Mouse (Mus musculus): Measurements from ENCODE around the gene Gm20605. TPM values are rescaled to one million over a fixed set of nuclear protein-coding genes. Genes with fewer than 3 reads are reported as not detected.

The Gm20605 gene
- polyA plus RNA-seq, 1 experiment, result 3.3 TPM

- peak overlapping the region; percentile 99 for H3K4me2 ChIP-seq (ENCODE audit: low read depth)
- peaks cover 18% of the 10 kb centered on the region for H3K36me3 ChIP-seq (ENCODE audit: control insufficient read depth, insufficient read depth)
- H3K27me3 ChIP-seq (ENCODE audit: control insufficient read depth, insufficient read depth, insufficient read length), result no peaks in the 10 kb centered on the region
Observed at GRCm38 (mm10) chr5:137630602-137631001, 1.6 kb downstream of the Gm20605 start.

GRCm38 (mm10) chr5:137631171-137631570 is 2.2 kb downstream of the Gm20605 start:
- H3K4me2 ChIP-seq (ENCODE audit: low read depth), result peak overlapping the region; percentile 99
- peaks cover 19% of the 10 kb centered on the region for H3K36me3 ChIP-seq (ENCODE audit: control insufficient read depth, insufficient read depth)
- TF ChIP-seq MYOD1 (IDR thresholded peaks at IDR 0.05; ENCODE audit: control insufficient read depth in 1 of 3, insufficient read length in 2 of 3, low read depth in 2 of 3) (peak in 1 of 3 experiments; percentile 34), TCF12 (IDR thresholded peaks at IDR 0.05; ENCODE audit: insufficient read depth, poor library complexity, severe bottlenecking) (no peak), POLR2AphosphoS2 (IDR thresholded peaks at IDR 0.05; ENCODE audit: insufficient read length, low read depth) (no peak), POLR2A (IDR thresholded peaks at IDR 0.05; ENCODE audit: insufficient read length, low read depth) (peak; percentile 6)
- H3K79me2 ChIP-seq (ENCODE audit: control insufficient read depth, insufficient read depth), result peaks cover 37% of the 10 kb centered on the region
- no peak overlapping the region for H3ac ChIP-seq (ENCODE audit: control insufficient read depth, insufficient read length)
- peak overlapping the region; percentile 82 for H3K4me3 ChIP-seq
- H3K27me3 ChIP-seq (ENCODE audit: control insufficient read depth, insufficient read depth, insufficient read length), result no peaks in the 10 kb centered on the region

More at GRCm38 (mm10) chr5:137630602-137631001, 1.6 kb downstream of the Gm20605 start:
- TF ChIP-seq MYOD1 (IDR thresholded peaks at IDR 0.05; ENCODE audit: control insufficient read depth in 1 of 3, insufficient read length in 2 of 3, low read depth in 2 of 3) (peak in 2 of 3 experiments; percentile 77 to 83), MAX (IDR thresholded peaks at IDR 0.05; ENCODE audit: low read depth) (no peak), MYOG (IDR thresholded peaks at IDR 0.05; ENCODE audit: control insufficient read depth in 1 of 3, insufficient read depth in 1 of 3, insufficient read length in 2 of 3, low read depth in 2 of 3) (peak in 1 of 3 experiments; percentile 27), TCF3 (IDR thresholded peaks at IDR 0.05; ENCODE audit: insufficient read length, low read depth) (no peak), SRF (IDR thresholded peaks at IDR 0.05; ENCODE audit: control insufficient read depth, insufficient read length, low read depth) (no peak), USF1 (IDR thresholded peaks at IDR 0.05; ENCODE audit: low read depth) (no peak)
- Histone ChIP-seq H3ac (ENCODE audit: control insufficient read depth, insufficient read length) (no peak overlapping the region), H3K4me3 (peak overlapping the region; percentile 82), H3K79me2 (ENCODE audit: control insufficient read depth, insufficient read depth) (peaks cover 37% of the 10 kb centered on the region)

DNA sequence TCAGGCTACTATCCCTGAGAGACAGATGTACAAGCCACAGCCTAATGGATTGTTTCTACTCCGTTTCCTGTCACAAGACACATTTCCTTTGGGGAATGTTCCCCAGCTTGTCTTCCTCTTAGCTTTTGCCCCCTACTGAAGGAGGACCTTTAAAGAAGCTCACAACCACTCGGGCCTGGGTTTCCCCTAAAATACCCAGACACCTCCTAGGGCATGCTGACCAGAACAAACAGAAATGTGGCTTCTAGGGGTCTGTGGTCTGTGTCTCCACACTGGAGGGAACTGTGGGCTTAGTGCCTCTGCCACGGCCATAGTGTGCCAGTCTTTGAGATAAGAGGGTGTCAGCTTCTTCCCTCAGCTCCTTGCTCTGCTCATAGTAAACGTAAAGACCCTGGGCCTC is 2.6 kb downstream of the Gm20605 start:
- Histone ChIP-seq H3K4me2 (ENCODE audit: low read depth) (peak overlapping the region; percentile 99), H3ac (ENCODE audit: control insufficient read depth, insufficient read length) (no peak overlapping the region), H3K27me3 (ENCODE audit: control insufficient read depth, insufficient read depth, insufficient read length) (no peaks in the 10 kb centered on the region), H3K36me3 (ENCODE audit: control insufficient read depth, insufficient read depth) (peaks cover 19% of the 10 kb centered on the region), H3K79me2 (ENCODE audit: control insufficient read depth, insufficient read depth) (peaks cover 37% of the 10 kb centered on the region), H3K4me3 (peak overlapping the region; percentile 82)
- TF ChIP-seq CEBPB (IDR thresholded peaks at IDR 0.05; ENCODE audit: insufficient read depth, poor library complexity, severe bottlenecking) (no peak), MYOG (IDR thresholded peaks at IDR 0.05; ENCODE audit: control insufficient read depth in 1 of 3, insufficient read depth in 1 of 3, insufficient read length in 2 of 3, low read depth in 2 of 3) (no peak)

- H3K27me3 ChIP-seq (ENCODE audit: control insufficient read depth, insufficient read depth, insufficient read length), result no peaks in the 10 kb centered on the region
- no peak overlapping the region for H3K4me3 ChIP-seq
- peaks cover 37% of the 10 kb centered on the region for H3K79me2 ChIP-seq (ENCODE audit: control insufficient read depth, insufficient read depth)
- TF ChIP-seq E2F4 (IDR thresholded peaks at IDR 0.05; ENCODE audit: insufficient read depth) (no peak), USF1 (IDR thresholded peaks at IDR 0.05; ENCODE audit: low read depth) (no peak), CEBPB (IDR thresholded peaks at IDR 0.05; ENCODE audit: insufficient read depth, poor library complexity, severe bottlenecking) (no peak), POLR2A (IDR thresholded peaks at IDR 0.05; ENCODE audit: insufficient read length, low read depth) (no peak), MYOD1 (IDR thresholded peaks at IDR 0.05; ENCODE audit: control insufficient read depth in 1 of 3, insufficient read length in 2 of 3, low read depth in 2 of 3) (no peak), TCF3 (IDR thresholded peaks at IDR 0.05; ENCODE audit: insufficient read length, low read depth) (no peak), MYOG (IDR thresholded peaks at IDR 0.05; ENCODE audit: control insufficient read depth in 1 of 3, insufficient read depth in 1 of 3, insufficient read length in 2 of 3, low read depth in 2 of 3) (no peak), REST (IDR thresholded peaks at IDR 0.05; ENCODE audit: insufficient read depth, insufficient read length) (no peak), SRF (IDR thresholded peaks at IDR 0.05; ENCODE audit: control insufficient read depth, insufficient read length, low read depth) (no peak), POLR2AphosphoS2 (IDR thresholded peaks at IDR 0.05; ENCODE audit: insufficient read length, low read depth) (no peak), MAX (IDR thresholded peaks at IDR 0.05; ENCODE audit: low read depth) (no peak), TCF12 (IDR thresholded peaks at IDR 0.05; ENCODE audit: insufficient read depth, poor library complexity, severe bottlenecking) (no peak)
- H3K36me3 ChIP-seq (ENCODE audit: control insufficient read depth, insufficient read depth), result peaks cover 23% of the 10 kb centered on the region
- no peak overlapping the region for H3K4me2 ChIP-seq (ENCODE audit: low read depth)
- no peak overlapping the region for H3ac ChIP-seq (ENCODE audit: control insufficient read depth, insufficient read length)
Observed at GRCm38 (mm10) chr5:137633397-137634084, 4.6 kb downstream of the Gm20605 start.

GRCm38 (mm10) chr5:137639472-137639871 is 10.5 kb downstream of the Gm20605 start:
- Histone ChIP-seq H3K79me2 (ENCODE audit: control insufficient read depth, insufficient read depth) (no peaks in the 10 kb centered on the region), H3ac (ENCODE audit: control insufficient read depth, insufficient read length) (no peak overlapping the region), H3K4me3 (no peak overlapping the region), H3K4me2 (ENCODE audit: low read depth) (no peak overlapping the region), H3K36me3 (ENCODE audit: control insufficient read depth, insufficient read depth) (peaks cover 13% of the 10 kb centered on the region), H3K27me3 (ENCODE audit: control insufficient read depth, insufficient read depth, insufficient read length) (no peaks in the 10 kb centered on the region)
- no peak for TF ChIP-seq MAX (IDR thresholded peaks at IDR 0.05; ENCODE audit: low read depth)

Measured in myocyte (in vitro differentiated cells).